Mouse (Mus musculus): ENCODE data around the gene Snapc1. TPM values are rescaled to one million over a fixed set of nuclear protein-coding genes. Genes with fewer than 3 reads are reported as not detected.

Snapc1 gene
- polyA plus RNA-seq (2012): 0.18 TPM in 1 of 2 replicates, not detected in the other

GRCm38 (mm10) chr12:73964291-73965281 is at the start of gene Snapc1:
TSS of gene Snapc1 (plus strand) at chr12:73964481.
- peaks cover 18% of the 10 kb centered on the region for H3K36me3 ChIP-seq (ENCODE audit: control insufficient read depth)
- peaks cover 18% of the 10 kb centered on the region for H3K4me1 ChIP-seq (ENCODE audit: control insufficient read depth)
- TF ChIP-seq GATA1 (IDR thresholded peaks at IDR 0.05; ENCODE audit: low read length) (no peak), TAL1 (IDR thresholded peaks at IDR 0.05; ENCODE audit: low read length) (no peak)
- no peaks in the 10 kb centered on the region for H3K27me3 ChIP-seq (ENCODE audit: control insufficient read depth)
- H3K9me3 ChIP-seq (ENCODE audit: control insufficient read depth, low read length): no peaks in the 10 kb centered on the region
- H3K4me3 ChIP-seq (replicated peaks): peak within 1 kb of the TSS; percentile 70

- H3K27me3 ChIP-seq (ENCODE audit: control insufficient read depth): no peaks in the 10 kb centered on the region
- TF ChIP-seq TAL1 (IDR thresholded peaks at IDR 0.05; ENCODE audit: low read length): no peak
- TF ChIP-seq GATA1 (IDR thresholded peaks at IDR 0.05; ENCODE audit: low read length): no peak
- H3K36me3 ChIP-seq (ENCODE audit: control insufficient read depth): no peaks in the 10 kb centered on the region
- H3K4me1 ChIP-seq (ENCODE audit: control insufficient read depth): no peaks in the 10 kb centered on the region
- H3K9me3 ChIP-seq (ENCODE audit: control insufficient read depth, low read length): no peaks in the 10 kb centered on the region
- no peak overlapping the region for H3K4me3 ChIP-seq (replicated peaks)
Measured at GRCm38 (mm10) chr12:73918479-73918878, 45.8 kb upstream of the Snapc1 start.

GRCm38 (mm10) chr12:73930266-73930665 is 34.0 kb upstream of the Snapc1 start:
- Histone ChIP-seq H3K9me3 (ENCODE audit: control insufficient read depth, low read length) (no peaks in the 10 kb centered on the region), H3K27me3 (ENCODE audit: control insufficient read depth) (no peaks in the 10 kb centered on the region), H3K4me1 (ENCODE audit: control insufficient read depth) (no peaks in the 10 kb centered on the region), H3K36me3 (ENCODE audit: control insufficient read depth) (peaks cover 48% of the 10 kb centered on the region), H3K4me3 (replicated peaks) (no peak overlapping the region)
- TF ChIP-seq GATA1 (IDR thresholded peaks at IDR 0.05; ENCODE audit: low read length): no peak
- no peak for TF ChIP-seq TAL1 (IDR thresholded peaks at IDR 0.05; ENCODE audit: low read length)

- Histone ChIP-seq H3K27me3 (ENCODE audit: control insufficient read depth) (no peaks in the 10 kb centered on the region), H3K9me3 (ENCODE audit: control insufficient read depth, low read length) (no peaks in the 10 kb centered on the region), H3K4me1 (ENCODE audit: control insufficient read depth) (no peaks in the 10 kb centered on the region), H3K4me3 (replicated peaks) (no peak overlapping the region), H3K36me3 (ENCODE audit: control insufficient read depth) (peaks cover 50% of the 10 kb centered on the region)
- no peak for TF ChIP-seq TAL1 (IDR thresholded peaks at IDR 0.05; ENCODE audit: low read length)
- no peak for TF ChIP-seq GATA1 (IDR thresholded peaks at IDR 0.05; ENCODE audit: low read length)
Measured at GRCm38 (mm10) chr12:73931274-73931673, 33.0 kb upstream of the Snapc1 start.

- Histone ChIP-seq H3K4me3 (replicated peaks) (no peak overlapping the region), H3K9me3 (ENCODE audit: control insufficient read depth, low read length) (no peaks in the 10 kb centered on the region), H3K36me3 (ENCODE audit: control insufficient read depth) (peaks cover 57% of the 10 kb centered on the region), H3K27me3 (ENCODE audit: control insufficient read depth) (no peaks in the 10 kb centered on the region), H3K4me1 (ENCODE audit: control insufficient read depth) (no peaks in the 10 kb centered on the region)
- TF ChIP-seq GATA1 (IDR thresholded peaks at IDR 0.05; ENCODE audit: low read length) (no peak), TAL1 (IDR thresholded peaks at IDR 0.05; ENCODE audit: low read length) (no peak)
Measured at GRCm38 (mm10) chr12:73934528-73934927, 29.8 kb upstream of the Snapc1 start.

- Histone ChIP-seq H3K9me3 (ENCODE audit: control insufficient read depth, low read length) (no peaks in the 10 kb centered on the region), H3K4me1 (ENCODE audit: control insufficient read depth) (no peaks in the 10 kb centered on the region), H3K27me3 (ENCODE audit: control insufficient read depth) (no peaks in the 10 kb centered on the region), H3K36me3 (ENCODE audit: control insufficient read depth) (peaks cover 58% of the 10 kb centered on the region), H3K4me3 (replicated peaks) (no peak within 1 kb of the TSS)
- TF ChIP-seq GATA1 (IDR thresholded peaks at IDR 0.05; ENCODE audit: low read length) (no peak), TAL1 (IDR thresholded peaks at IDR 0.05; ENCODE audit: low read length) (no peak)
Measured at GRCm38 (mm10) chr12:73937353-73937752, 26.9 kb upstream of the Snapc1 start, which contains the start of gene Gm49321. TSS of gene Gm49321 (plus strand) at chr12:73937653.

GRCm38 (mm10) chr12:73939542-73939941 is 24.7 kb upstream of the Snapc1 start:
- H3K4me1 ChIP-seq (ENCODE audit: control insufficient read depth): no peaks in the 10 kb centered on the region
- TF ChIP-seq TAL1 (IDR thresholded peaks at IDR 0.05; ENCODE audit: low read length): no peak
- TF ChIP-seq GATA1 (IDR thresholded peaks at IDR 0.05; ENCODE audit: low read length): no peak
- no peaks in the 10 kb centered on the region for H3K27me3 ChIP-seq (ENCODE audit: control insufficient read depth)
- H3K36me3 ChIP-seq (ENCODE audit: control insufficient read depth): peaks cover 60% of the 10 kb centered on the region
- H3K4me3 ChIP-seq (replicated peaks): no peak overlapping the region
- no peaks in the 10 kb centered on the region for H3K9me3 ChIP-seq (ENCODE audit: control insufficient read depth, low read length)

GRCm38 (mm10) chr12:73948415-73948814 is 15.9 kb upstream of the Snapc1 start:
- TF ChIP-seq GATA1 (IDR thresholded peaks at IDR 0.05; ENCODE audit: low read length): no peak
- TF ChIP-seq TAL1 (IDR thresholded peaks at IDR 0.05; ENCODE audit: low read length): no peak
- H3K27me3 ChIP-seq (ENCODE audit: control insufficient read depth): peaks cover 11% of the 10 kb centered on the region
- no peak overlapping the region for H3K4me3 ChIP-seq (replicated peaks)
- H3K36me3 ChIP-seq (ENCODE audit: control insufficient read depth): peaks cover 21% of the 10 kb centered on the region
- H3K4me1 ChIP-seq (ENCODE audit: control insufficient read depth): peaks cover 15% of the 10 kb centered on the region
- no peaks in the 10 kb centered on the region for H3K9me3 ChIP-seq (ENCODE audit: control insufficient read depth, low read length)

- Histone ChIP-seq H3K4me1 (ENCODE audit: control insufficient read depth) (peaks cover 25% of the 10 kb centered on the region), H3K9me3 (ENCODE audit: control insufficient read depth, low read length) (no peaks in the 10 kb centered on the region), H3K36me3 (ENCODE audit: control insufficient read depth) (peaks cover 10% of the 10 kb centered on the region), H3K27me3 (ENCODE audit: control insufficient read depth) (peaks cover 11% of the 10 kb centered on the region), H3K4me3 (replicated peaks) (peak overlapping the region; percentile 54)
- TF ChIP-seq TAL1 (IDR thresholded peaks at IDR 0.05; ENCODE audit: low read length) (no peak), GATA1 (IDR thresholded peaks at IDR 0.05; ENCODE audit: low read length) (no peak)
Measured at GRCm38 (mm10) chr12:73949318-73950058, 14.8 kb upstream of the Snapc1 start.
